Mouse (Mus musculus) granulocyte monocyte progenitor cell, adult 5-6 weeks (primary cell): Measurements from ENCODE around the gene Mpnd. TPM values are rescaled to one million over a fixed set of nuclear protein-coding genes. Genes with fewer than 3 reads are reported as not detected.

Experiments
- total RNA-seq, 2 experiments: library from RNA; stranded (forward) in 1 of 2; stranded (reverse) in 1 of 2; fragments of 200-712, 200-1000 nt in 1 of 2; fragments of >200 nt in 1 of 2; fragmentation: Nextera tagmentation in 1 of 2; gene quantifications; 2 replicates each; pipeline ENCODE4 v1.2.3; 2014 to 2017

Gene Mpnd
- total RNA-seq, 2 experiments from 2014 or later, result 22.0 to 62.2 TPM

Other genes with a start within 250 kb of the Mpnd start
- 11.4 and 11.6 TPM in 2 replicates for gene Zfp119a, start 126.8 kb upstream of the Mpnd start, total RNA-seq (2014; fragmentation: Nextera tagmentation)
- gene Zfp119a, start 126.8 kb upstream of the Mpnd start, total RNA-seq (2017), result 3.5 and 5.8 TPM in 2 replicates
- 11.0 and 15.7 TPM in 2 replicates for gene Zfp959, start 113.6 kb upstream of the Mpnd start, total RNA-seq (2014; fragmentation: Nextera tagmentation)
- gene Zfp959, start 113.6 kb upstream of the Mpnd start, total RNA-seq (2017), result 13.2 and 15.8 TPM in 2 replicates
- gene Zfp119b, start 56.2 kb upstream of the Mpnd start, total RNA-seq (2014; fragmentation: Nextera tagmentation), result 2.1 and 5.4 TPM in 2 replicates
- 4.8 and 6.8 TPM in 2 replicates for gene Zfp119b, start 56.2 kb upstream of the Mpnd start, total RNA-seq (2017)
- gene Ebi3, start 53.1 kb upstream of the Mpnd start, total RNA-seq (2014; fragmentation: Nextera tagmentation), result 16.8 and 36.8 TPM in 2 replicates
- gene Ebi3, start 53.1 kb upstream of the Mpnd start, total RNA-seq (2017), result 10.9 and 12.6 TPM in 2 replicates
- gene Yju2, start 46.6 kb upstream of the Mpnd start, total RNA-seq (2014; fragmentation: Nextera tagmentation), result 15.1 and 15.4 TPM in 2 replicates
- gene Yju2, start 46.6 kb upstream of the Mpnd start, total RNA-seq (2017), result 17.2 and 30.9 TPM in 2 replicates
- gene Shd, start 35.2 kb upstream of the Mpnd start, total RNA-seq (2014; fragmentation: Nextera tagmentation), result 1.6 TPM in 1 of 2 replicates, not detected in the other
- not detected in 2 replicates for gene Shd, start 35.2 kb upstream of the Mpnd start, total RNA-seq (2017)
- gene Fsd1, start 19.2 kb upstream of the Mpnd start, total RNA-seq (2014; fragmentation: Nextera tagmentation), result not detected in 2 replicates
- gene Fsd1, start 19.2 kb upstream of the Mpnd start, total RNA-seq (2017), result not detected in 2 replicates
- gene Stap2, start 127 bp upstream of the Mpnd start, total RNA-seq (2014; fragmentation: Nextera tagmentation), result not detected in 2 replicates
- 0.36 TPM in 1 of 2 replicates, not detected in the other for gene Stap2, start 127 bp upstream of the Mpnd start, total RNA-seq (2017)
- gene Sh3gl1, start 30.9 kb downstream of the Mpnd start, total RNA-seq (2014; fragmentation: Nextera tagmentation), result 23.8 and 29.4 TPM in 2 replicates
- gene Sh3gl1, start 30.9 kb downstream of the Mpnd start, total RNA-seq (2017), result 23.0 and 25.3 TPM in 2 replicates
- gene Chaf1a, start 34.7 kb downstream of the Mpnd start, total RNA-seq (2014; fragmentation: Nextera tagmentation), result 36.0 and 39.4 TPM in 2 replicates
- 32.1 and 36.0 TPM in 2 replicates for gene Chaf1a, start 34.7 kb downstream of the Mpnd start, total RNA-seq (2017)
- gene Ubxn6, start 69.3 kb downstream of the Mpnd start, total RNA-seq (2014; fragmentation: Nextera tagmentation), result 15.2 and 21.3 TPM in 2 replicates
- gene Ubxn6, start 69.3 kb downstream of the Mpnd start, total RNA-seq (2017), result 26.1 and 26.7 TPM in 2 replicates
- gene Hdgfl2, start 73.9 kb downstream of the Mpnd start, total RNA-seq (2014; fragmentation: Nextera tagmentation), result 70.7 and 83.3 TPM in 2 replicates
- gene Hdgfl2, start 73.9 kb downstream of the Mpnd start, total RNA-seq (2017), result 65.1 and 77.6 TPM in 2 replicates
- not detected in 2 replicates for gene Plin4, start 104.1 kb downstream of the Mpnd start, total RNA-seq (2014; fragmentation: Nextera tagmentation)
- gene Plin4, start 104.1 kb downstream of the Mpnd start, total RNA-seq (2017), result not detected in 2 replicates
- gene Plin5, start 111.9 kb downstream of the Mpnd start, total RNA-seq (2014; fragmentation: Nextera tagmentation), result not detected in 2 replicates
- gene Plin5, start 111.9 kb downstream of the Mpnd start, total RNA-seq (2017), result 0.09 TPM in 1 of 2 replicates, not detected in the other
- gene Lrg1, start 116.3 kb downstream of the Mpnd start, total RNA-seq (2014; fragmentation: Nextera tagmentation), result 0.45 and 0.96 TPM in 2 replicates
- 0.69 and 2.6 TPM in 2 replicates for gene Lrg1, start 116.3 kb downstream of the Mpnd start, total RNA-seq (2017)
- gene Sema6b, start 134.6 kb downstream of the Mpnd start, total RNA-seq (2014; fragmentation: Nextera tagmentation), result 4.3 and 5.1 TPM in 2 replicates
- gene Sema6b, start 134.6 kb downstream of the Mpnd start, total RNA-seq (2017), result 6.0 and 7.7 TPM in 2 replicates
- gene Tnfaip8l1, start 156.8 kb downstream of the Mpnd start, total RNA-seq (2014; fragmentation: Nextera tagmentation), result 1.0 and 1.1 TPM in 2 replicates
- 2.0 and 2.7 TPM in 2 replicates for gene Tnfaip8l1, start 156.8 kb downstream of the Mpnd start, total RNA-seq (2017)
- gene Mydgf, start 178.2 kb downstream of the Mpnd start, total RNA-seq (2014; fragmentation: Nextera tagmentation), result 62.2 and 62.6 TPM in 2 replicates
- gene Mydgf, start 178.2 kb downstream of the Mpnd start, total RNA-seq (2017), result 51.1 and 54.4 TPM in 2 replicates
- 39.7 and 46.0 TPM in 2 replicates for gene Dpp9, start 213.2 kb downstream of the Mpnd start, total RNA-seq (2014; fragmentation: Nextera tagmentation)
- 14.0 and 19.6 TPM in 2 replicates for gene Dpp9, start 213.2 kb downstream of the Mpnd start, total RNA-seq (2017)